Mouse (Mus musculus) embryonic facial prominence, embryonic 11.5 days (tissue): ENCODE measurements around the gene Wdr27. TPM values are rescaled to one million over a fixed set of nuclear protein-coding genes. Genes with fewer than 3 reads are reported as not detected.

Experiments
- polyA plus RNA-seq: library from polyadenylated mRNA; unstranded; fragments of >200 nt; fragmentation: Nextera tagmentation; extraction: Ambion mirVana; gene quantifications from 2 replicates; pipeline ENCODE4 v1.2.1, GENCODE M21; 2014

Gene Wdr27
- polyA plus RNA-seq, 1 experiment from 2014 or later: 4.6 TPM

Other genes with a start within 250 kb of the Wdr27 start
- gene Thbs2, start 248.9 kb downstream of the Wdr27 start, polyA plus RNA-seq: 5.2 and 5.9 TPM in 2 replicates
- 32.1 and 33.9 TPM in 2 replicates for gene 1600012H06Rik, start within 50 bp of the Wdr27 start, polyA plus RNA-seq
- gene Phf10, start 18.1 kb upstream of the Wdr27 start, polyA plus RNA-seq: 38.3 and 38.9 TPM in 2 replicates
- 9.4 and 10.7 TPM in 2 replicates for gene 9030025P20Rik, start 35.3 kb upstream of the Wdr27 start, polyA plus RNA-seq
- not detected in 2 replicates for gene Gm3417, start 35.6 kb upstream of the Wdr27 start, polyA plus RNA-seq
- gene Gm3435, start 67.0 kb upstream of the Wdr27 start, polyA plus RNA-seq: 3.8 and 6.1 TPM in 2 replicates
- 58.7 and 68.2 TPM in 2 replicates for gene Ermard, start 98.0 kb upstream of the Wdr27 start, polyA plus RNA-seq
- gene Tcte3, start 98.3 kb upstream of the Wdr27 start, polyA plus RNA-seq: 0.52 and 1.3 TPM in 2 replicates
- gene Gm3448, start 98.4 kb upstream of the Wdr27 start, polyA plus RNA-seq: 3.2 and 3.7 TPM in 2 replicates